Mouse (Mus musculus): Measurements from ENCODE around the gene Zfp799. TPM values are rescaled to one million over a fixed set of nuclear protein-coding genes. Genes with fewer than 3 reads are reported as not detected.

Gene Zfp799
- polyA plus RNA-seq, 2 experiments: 13.4 to 15.1 TPM

DNA sequence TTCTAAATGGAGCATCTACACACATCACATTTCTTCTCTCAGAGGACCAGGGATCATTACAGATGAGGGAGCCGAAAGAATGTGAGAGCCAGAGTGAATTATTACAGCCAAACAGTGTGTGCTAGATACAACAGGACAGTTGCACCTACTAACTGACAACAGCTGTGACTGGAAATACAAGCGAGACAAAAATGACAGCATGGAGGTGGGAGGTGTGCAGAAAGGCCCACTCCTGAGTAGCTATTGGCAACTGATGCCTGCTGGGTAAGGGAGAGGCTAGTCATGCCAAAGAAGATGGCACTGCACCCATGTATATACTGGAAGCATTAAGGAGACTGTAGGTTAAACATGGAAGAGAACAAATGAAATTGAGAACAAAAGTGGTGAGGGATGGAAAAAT is 63.6 kb downstream of the Zfp799 start:
- no peaks in the 10 kb centered on the region for H3K27me3 ChIP-seq (ENCODE audit: control insufficient read depth, insufficient read depth, low read length)
- H3K4me2 ChIP-seq (replicated peaks; ENCODE audit: low read depth, low read length, severe bottlenecking): no peak overlapping the region
- WGBS: 96% methylated on average over 2 of the region's 2 CpGs
- no peak overlapping the region for H3K27ac ChIP-seq (replicated peaks; ENCODE audit: low read depth, low read length)
- TF ChIP-seq POLR2A (IDR thresholded peaks at IDR 0.05; ENCODE audit: borderline replicate concordance, extremely low read depth, insufficient read depth, insufficient read length): no peak
- ATAC-seq (ENCODE audit: low FRiP score, low read depth) (no peak), DNase-seq (ENCODE audit: low spot score) (no peak)
- H3K4me3 ChIP-seq (replicated peaks; ENCODE audit: low read length): no peak overlapping the region
- peaks cover 67% of the 10 kb centered on the region for H3K36me3 ChIP-seq (ENCODE audit: control insufficient read depth, insufficient read depth, low read length)
- no peak overlapping the region for H3K9ac ChIP-seq (ENCODE audit: low read depth, low read length, severe bottlenecking)
- H3K4me1 ChIP-seq (ENCODE audit: control insufficient read depth, insufficient read depth, low read length): no peaks in the 10 kb centered on the region
- H3K9me3 ChIP-seq (ENCODE audit: control insufficient read depth, low read length): 0 out of 2 replicates have a peak, but pooled peaks cover 7% of the 10 kb centered on the region

Other genes with a start within 250 kb of the Zfp799 start
- not detected in 2 replicates for gene Cyp4f37, start 209.0 kb downstream of the Zfp799 start, polyA plus RNA-seq (2012; rRNA removed)
- not detected in 2 replicates for gene Cyp4f37, start 209.0 kb downstream of the Zfp799 start, polyA plus RNA-seq (2014; fragmentation: Nextera tagmentation; extraction: Ambion mirVana)
- gene Cyp4f40, start 171.4 kb downstream of the Zfp799 start, polyA plus RNA-seq (2012; rRNA removed): not detected in 2 replicates
- gene Cyp4f40, start 171.4 kb downstream of the Zfp799 start, polyA plus RNA-seq (2014; fragmentation: Nextera tagmentation; extraction: Ambion mirVana): not detected in 2 replicates
- gene Cyp4f15, start 144.6 kb downstream of the Zfp799 start, polyA plus RNA-seq (2012; rRNA removed): 0.10 and 0.29 TPM in 2 replicates
- gene Cyp4f15, start 144.6 kb downstream of the Zfp799 start, polyA plus RNA-seq (2014; fragmentation: Nextera tagmentation; extraction: Ambion mirVana): 0.40 TPM in 1 of 2 replicates, not detected in the other
- gene Zfp871, start 42.0 kb downstream of the Zfp799 start, polyA plus RNA-seq (2012; rRNA removed): 24.9 and 33.2 TPM in 2 replicates
- gene Zfp871, start 42.0 kb downstream of the Zfp799 start, polyA plus RNA-seq (2014; fragmentation: Nextera tagmentation; extraction: Ambion mirVana): 46.7 and 50.4 TPM in 2 replicates
- gene Zfp811, start 20.3 kb downstream of the Zfp799 start, polyA plus RNA-seq (2012; rRNA removed): 2.8 and 3.7 TPM in 2 replicates
- gene Zfp811, start 20.3 kb downstream of the Zfp799 start, polyA plus RNA-seq (2014; fragmentation: Nextera tagmentation; extraction: Ambion mirVana): 2.7 and 2.8 TPM in 2 replicates
- 4.2 and 5.1 TPM in 2 replicates for gene Zfp870, start 61.4 kb upstream of the Zfp799 start, polyA plus RNA-seq (2012; rRNA removed)
- gene Zfp870, start 61.4 kb upstream of the Zfp799 start, polyA plus RNA-seq (2014; fragmentation: Nextera tagmentation; extraction: Ambion mirVana): 8.8 and 9.8 TPM in 2 replicates
- gene Cyp4f14, start 87.1 kb upstream of the Zfp799 start, polyA plus RNA-seq (2012; rRNA removed): 0.09 TPM in 1 of 2 replicates, not detected in the other
- gene Cyp4f14, start 87.1 kb upstream of the Zfp799 start, polyA plus RNA-seq (2014; fragmentation: Nextera tagmentation; extraction: Ambion mirVana): not detected in 2 replicates
- gene Cyp4f13, start 117.1 kb upstream of the Zfp799 start, polyA plus RNA-seq (2012; rRNA removed): 22.1 and 23.6 TPM in 2 replicates
- gene Cyp4f13, start 117.1 kb upstream of the Zfp799 start, polyA plus RNA-seq (2014; fragmentation: Nextera tagmentation; extraction: Ambion mirVana): 11.7 and 12.8 TPM in 2 replicates
- gene Zfp472, start 135.6 kb upstream of the Zfp799 start, polyA plus RNA-seq (2012; rRNA removed): 4.0 and 5.2 TPM in 2 replicates
- gene Zfp472, start 135.6 kb upstream of the Zfp799 start, polyA plus RNA-seq (2014; fragmentation: Nextera tagmentation; extraction: Ambion mirVana): 11.1 and 11.6 TPM in 2 replicates
- 9.3 and 10.3 TPM in 2 replicates for gene Zfp952, start 162.9 kb upstream of the Zfp799 start, polyA plus RNA-seq (2012; rRNA removed)
- 10.7 and 13.3 TPM in 2 replicates for gene Zfp952, start 162.9 kb upstream of the Zfp799 start, polyA plus RNA-seq (2014; fragmentation: Nextera tagmentation; extraction: Ambion mirVana)
- 5.5 and 7.6 TPM in 2 replicates for gene Zfp763, start 203.1 kb upstream of the Zfp799 start, polyA plus RNA-seq (2012; rRNA removed)
- 13.0 and 15.1 TPM in 2 replicates for gene Zfp763, start 203.1 kb upstream of the Zfp799 start, polyA plus RNA-seq (2014; fragmentation: Nextera tagmentation; extraction: Ambion mirVana)
- gene 4921501E09Rik, start 237.8 kb upstream of the Zfp799 start, polyA plus RNA-seq (2012; rRNA removed): not detected in 2 replicates
- gene 4921501E09Rik, start 237.8 kb upstream of the Zfp799 start, polyA plus RNA-seq (2014; fragmentation: Nextera tagmentation; extraction: Ambion mirVana): not detected in 2 replicates

Data from limb, embryonic 14.5 days (tissue).